10 mouse cellular contexts compared by ENCODE assay signal in genomic region chr19:9992011-9992958, GRCm38 (mm10). TPM values are rescaled to one million over a fixed set of nuclear protein-coding genes. Genes with fewer than 3 reads are reported as not detected.
DNase-seq lines count a peak whose midpoint lies in the region; ATAC-seq and TF ChIP-seq lines count a peak whose summit lies in the region.
"Had no signal": no experiment of that assay in that cellular context is flagged by ENCODE, and none has a peak within 500 bp of the region (broad histone marks: within the 10 kb centered on the region; RNA-seq: fewer than 3 reads in every experiment).

No protein-coding gene starts in this region.

- H3K4me1 ChIP-seq in heart, embryonic 11.5 days (ENCODE audit: control insufficient read depth, insufficient read depth, low read length): peaks cover 6% of the 10 kb centered on the region
- peaks cover 2% of the 10 kb centered on the region for H3K4me1 ChIP-seq in heart, adult 2 months (ENCODE audit: control insufficient read depth, insufficient read depth, low read length)
- peaks cover 2 to 3% of the 10 kb centered on the region in 2 experiments; a peak in 1 of 4 replicates for H3K4me1 ChIP-seq in ES-E14 (ENCODE audit: control insufficient read depth in 2 of 2, insufficient read depth in 2 of 2, low read length in 2 of 2, poor library complexity in 1 of 2)
- no peaks in the 10 kb centered on the region for H3K4me1 ChIP-seq in forebrain, postnatal 0 days (ENCODE audit: insufficient read depth)
- H3K4me1 ChIP-seq in lung, postnatal 0 days (ENCODE audit: insufficient read depth, low read depth, low read length): 0 out of 2 replicates have a peak, but pooled peaks cover 6% of the 10 kb centered on the region

- TF ChIP-seq POLR2A in heart, adult 2 months (IDR thresholded peaks at IDR 0.05; ENCODE audit: insufficient read depth, low read depth, low read length): no peak

- no peaks in the 10 kb centered on the region for H3K9me3 ChIP-seq in heart, embryonic 11.5 days (replicated peaks; ENCODE audit: control insufficient read depth, low read length)
- H3K9me3 ChIP-seq in ES-E14 (ENCODE audit: control insufficient read depth, insufficient read depth, low read depth, low read length): no peaks in the 10 kb centered on the region
- no peaks in the 10 kb centered on the region for H3K9me3 ChIP-seq in forebrain, postnatal 0 days (ENCODE audit: low read length)
- no peaks in the 10 kb centered on the region for H3K9me3 ChIP-seq in lung, postnatal 0 days (ENCODE audit: low read length)

- H3K79me2 ChIP-seq in heart, adult 2 months (replicated peaks; ENCODE audit: control insufficient read depth, insufficient read depth, low read length): no peaks in the 10 kb centered on the region

- H3K9ac ChIP-seq in heart, embryonic 11.5 days (ENCODE audit: low read depth, low read length): peak overlapping the region; percentile 59; the same call in 1 of the 2 replicates
- no peak overlapping the region for H3K9ac ChIP-seq in heart, adult 2 months (ENCODE audit: low read depth, low read length)
- peak overlapping the region; percentile 52 for H3K9ac ChIP-seq in ES-E14 (ENCODE audit: insufficient read depth, low read depth, low read length, poor library complexity, severe bottlenecking)
- H3K9ac ChIP-seq in forebrain, postnatal 0 days: peak overlapping the region; percentile 37
- H3K9ac ChIP-seq in lung, postnatal 0 days (replicated peaks; ENCODE audit: low read depth): no peak overlapping the region

- peak overlapping the region; percentile 35 for H3K4me3 ChIP-seq in heart, embryonic 11.5 days (ENCODE audit: low read depth, low read length)
- no peak overlapping the region for H3K4me3 ChIP-seq in heart, adult 2 months
- H3K4me3 ChIP-seq in ES-E14 (ENCODE audit: insufficient read depth in 1 of 2, low read depth in 1 of 2, low read length in 2 of 2, poor library complexity in 1 of 2, severe bottlenecking in 1 of 2): peak overlapping the region; percentile 63 to 65
- H3K4me3 ChIP-seq in forebrain, postnatal 0 days (ENCODE audit: low read depth, low read length): peak overlapping the region; percentile 24
- peak overlapping the region; percentile 14; the same call in 1 of the 2 replicates for H3K4me3 ChIP-seq in lung, postnatal 0 days (ENCODE audit: low read depth, low read length)
- H3K4me3 ChIP-seq: myocyte had no signal

- peak; percentile 40 for ATAC-seq in heart, embryonic 11.5 days (replicated peaks; ENCODE audit: insufficient number of reproducible peaks, low FRiP score, low TSS enrichment)
- ATAC-seq in forebrain, postnatal 0 days: peak; percentile 64
- ATAC-seq in lung, postnatal 0 days: peak; percentile 13
- ATAC-seq in activated CD4-positive, CD25-positive, alpha-beta regulatory T cell, adult 4 months: no peak

- H3K36me3 ChIP-seq in heart, embryonic 11.5 days (ENCODE audit: control insufficient read depth, insufficient read depth, low read length): no peaks in the 10 kb centered on the region
- no peaks in the 10 kb centered on the region for H3K36me3 ChIP-seq in heart, adult 2 months (ENCODE audit: control insufficient read depth, insufficient read depth, low read length)
- H3K36me3 ChIP-seq in ES-E14 (ENCODE audit: control insufficient read depth, insufficient read depth, low read length, poor library complexity, severe bottlenecking): no peaks in the 10 kb centered on the region
- no peaks in the 10 kb centered on the region for H3K36me3 ChIP-seq in forebrain, postnatal 0 days (ENCODE audit: insufficient read depth)
- H3K36me3 ChIP-seq in lung, postnatal 0 days (ENCODE audit: insufficient read depth, low read length): no peaks in the 10 kb centered on the region

- 0 out of 2 replicates have a peak, but pooled peaks cover 3% of the 10 kb centered on the region for H3K27me3 ChIP-seq in heart, embryonic 11.5 days (ENCODE audit: control insufficient read depth, insufficient read depth, low read length)
- H3K27me3 ChIP-seq in heart, adult 2 months (ENCODE audit: control insufficient read depth, insufficient read depth, low read length): no peaks in the 10 kb centered on the region
- no peaks in the 10 kb centered on the region for H3K27me3 ChIP-seq in forebrain, postnatal 0 days (ENCODE audit: insufficient read depth, low read length)
- no peaks in the 10 kb centered on the region for H3K27me3 ChIP-seq in lung, postnatal 0 days (replicated peaks; ENCODE audit: insufficient read depth, low read length)

- intact Hi-C loops in heart, adult 2 months (cut with DNase I): no loop called here

- H3K27ac ChIP-seq in heart, embryonic 11.5 days (ENCODE audit: low read depth, low read length): no peak overlapping the region
- H3K27ac ChIP-seq in heart, adult 2 months: no peak overlapping the region
- H3K27ac ChIP-seq in ES-E14 (ENCODE audit: insufficient read depth, low read depth, low read length, poor library complexity, severe bottlenecking): no peak overlapping the region
- no peak overlapping the region for H3K27ac ChIP-seq in forebrain, postnatal 0 days (ENCODE audit: low read depth, low read length)
- peak overlapping the region; percentile 26; the same call in 1 of the 2 replicates for H3K27ac ChIP-seq in lung, postnatal 0 days (ENCODE audit: low read length)

- TF ChIP-seq CTCF in heart, adult 2 months (IDR thresholded peaks at IDR 0.05): no peak
- TF ChIP-seq CTCF in forebrain, postnatal 0 days (IDR thresholded peaks at IDR 0.05; ENCODE audit: low read depth): no peak
- TF ChIP-seq CTCF in lung, postnatal 0 days (IDR thresholded peaks at IDR 0.05): no peak

- no peak for DNase-seq in heart, adult 2 months
- DNase-seq in ES-E14 (ENCODE audit: low read depth, low spot score) (no peak), adipocyte (ENCODE audit: low spot score) (no peak)
- no peak for DNase-seq in forebrain, postnatal 0 days
- peak; percentile 41 for DNase-seq in lung, postnatal 0 days (ENCODE audit: low spot score)
- no peak for DNase-seq in urinary bladder, postnatal 14 days (ENCODE audit: low spot score)

- TF ChIP-seq EP300 in heart, adult 2 months (IDR thresholded peaks at IDR 0.05; ENCODE audit: insufficient read depth, low read depth, low read length): no peak
- no peak for TF ChIP-seq EP300 in lung, postnatal 0 days (IDR thresholded peaks at IDR 0.05)

- in situ Hi-C loops in ES-E14 (cut with MboI; ENCODE audit: low sequenced_read_pairs in 2 of 2, unreplicated experiment in 2 of 2): loop anchor here in 1 of 2 experiments (5.0 kb wide), 1 partner anchor 75 kb away; no protein-coding TSS in a partner anchor

- WGBS in heart, embryonic 11.5 days (ENCODE audit: insufficient replicate concordance): 41% methylated on average over 26 of the region's 26 CpGs
- WGBS in heart, adult 2 months: 68% methylated on average over 26 of the region's 26 CpGs
- 50% methylated on average over 26 of the region's 26 CpGs for WGBS in forebrain, postnatal 0 days
- WGBS in lung, postnatal 0 days: 45% methylated on average over 26 of the region's 26 CpGs

- peak overlapping the region; percentile 63 for H3K4me2 ChIP-seq in heart, embryonic 11.5 days
- peak overlapping the region; percentile 45 for H3K4me2 ChIP-seq in forebrain, postnatal 0 days (ENCODE audit: low read depth)
- peak overlapping the region; percentile 46 for H3K4me2 ChIP-seq in lung, postnatal 0 days (replicated peaks; ENCODE audit: low read depth, low read length)

TF ChIP-seq in ES-E14, 5 proteins besides CTCF, POLR2A, EP300 and RAD21 (continues in another document):
- TF ChIP-seq HCFC1 (IDR thresholded peaks at IDR 0.05; ENCODE audit: borderline replicate concordance, insufficient read depth, low read length): no peak
- no peak for TF ChIP-seq ZNF384 (IDR thresholded peaks at IDR 0.05; ENCODE audit: low read depth, low read length)

RNA-seq across cellular contexts. Expression of gene Best1, which starts 9.1 kb away (rescaled TPM):
- polyA plus RNA-seq in heart, embryonic 11.5 days (2014; fragmentation: Nextera tagmentation; extraction: Ambion mirVana): 0.10 and 0.41 TPM in 2 replicates
- total RNA-seq in heart, adult 2 months (2021): under 1 TPM; 0.10 to 0.11 TPM
- polyA plus RNA-seq in heart, adult 2 months (2012; rRNA removed): 0.45 and 0.47 TPM in 2 replicates
- 0.62 and 0.95 TPM in 2 replicates for total RNA-seq in ES-E14 (2012; rRNA removed)
- total RNA-seq in forebrain, postnatal 0 days (2014; rRNA removed): 0.92 and 1.6 TPM in 2 replicates
- polyA plus RNA-seq in forebrain, postnatal 0 days (2015; fragmentation: Nextera tagmentation; extraction: Ambion mirVana): 1.6 and 3.6 TPM in 2 replicates
- 2.0 and 2.3 TPM in 2 replicates for polyA plus RNA-seq in lung, postnatal 0 days (2015; fragmentation: Nextera tagmentation; extraction: Ambion mirVana)
- polyA plus RNA-seq in activated CD4-positive, CD25-positive, alpha-beta regulatory T cell, adult 4 months (2017; shearing (Covaris generic)): not detected
- total RNA-seq: MEL had no signal

RNA-seq across cellular contexts. Expression of gene Rab3il1, which starts 9.2 kb away (rescaled TPM):
- polyA plus RNA-seq in heart, embryonic 11.5 days (2014; fragmentation: Nextera tagmentation; extraction: Ambion mirVana): 50.8 and 54.0 TPM in 2 replicates
- total RNA-seq in heart, adult 2 months (2021): 1 to 10 TPM; 5.9 to 6.5 TPM
- 11.1 and 14.2 TPM in 2 replicates for polyA plus RNA-seq in heart, adult 2 months (2012; rRNA removed)
- total RNA-seq in ES-E14 (2012; rRNA removed): 3.8 and 4.0 TPM in 2 replicates
- total RNA-seq in forebrain, postnatal 0 days (2014; rRNA removed): 14.4 and 19.9 TPM in 2 replicates
- polyA plus RNA-seq in forebrain, postnatal 0 days (2015; fragmentation: Nextera tagmentation; extraction: Ambion mirVana): 20.0 and 20.6 TPM in 2 replicates
- 23.8 and 25.9 TPM in 2 replicates for polyA plus RNA-seq in lung, postnatal 0 days (2015; fragmentation: Nextera tagmentation; extraction: Ambion mirVana)
- 1 to 10 TPM in 1 of 2 experiments, not detected in 1; 1.2 TPM for polyA plus RNA-seq in activated CD4-positive, CD25-positive, alpha-beta regulatory T cell, adult 4 months (2017; shearing (Covaris generic))

RNA-seq across cellular contexts. Expression of gene Fth1, which starts 11.9 kb away (rescaled TPM):
- 1,994 and 2,294 TPM in 2 replicates for polyA plus RNA-seq in heart, embryonic 11.5 days (2014; fragmentation: Nextera tagmentation; extraction: Ambion mirVana)
- 1,000 to 10,000 TPM; 2,956 to 3,430 TPM for total RNA-seq in heart, adult 2 months (2021)
- polyA plus RNA-seq in heart, adult 2 months (2012; rRNA removed): 2,611 and 2,797 TPM in 2 replicates
- total RNA-seq in ES-E14 (2012; rRNA removed): 413 and 478 TPM in 2 replicates
- 228 and 300 TPM in 2 replicates for total RNA-seq in forebrain, postnatal 0 days (2014; rRNA removed)
- polyA plus RNA-seq in forebrain, postnatal 0 days (2015; fragmentation: Nextera tagmentation; extraction: Ambion mirVana): 2,942 and 2,984 TPM in 2 replicates
- 3,752 and 3,783 TPM in 2 replicates for polyA plus RNA-seq in lung, postnatal 0 days (2015; fragmentation: Nextera tagmentation; extraction: Ambion mirVana)
- polyA plus RNA-seq in activated CD4-positive, CD25-positive, alpha-beta regulatory T cell, adult 4 months (2017; shearing (Covaris generic)): 1,000 to 10,000 TPM; 1,834 to 2,304 TPM

RNA-seq across cellular contexts. Expression of gene Fads3, which starts 49.1 kb away (rescaled TPM):
- polyA plus RNA-seq in heart, embryonic 11.5 days (2014; fragmentation: Nextera tagmentation; extraction: Ambion mirVana): 15.8 and 17.9 TPM in 2 replicates
- total RNA-seq in heart, adult 2 months (2021): 10 to 100 TPM; 29.7 to 33.7 TPM
- polyA plus RNA-seq in heart, adult 2 months (2012; rRNA removed): 104 and 135 TPM in 2 replicates
- 4.0 and 7.2 TPM in 2 replicates for total RNA-seq in ES-E14 (2012; rRNA removed)
- 45.5 and 45.6 TPM in 2 replicates for total RNA-seq in forebrain, postnatal 0 days (2014; rRNA removed)
- 25.0 and 29.4 TPM in 2 replicates for polyA plus RNA-seq in forebrain, postnatal 0 days (2015; fragmentation: Nextera tagmentation; extraction: Ambion mirVana)
- polyA plus RNA-seq in lung, postnatal 0 days (2015; fragmentation: Nextera tagmentation; extraction: Ambion mirVana): 79.6 and 96.1 TPM in 2 replicates
- polyA plus RNA-seq in activated CD4-positive, CD25-positive, alpha-beta regulatory T cell, adult 4 months (2017; shearing (Covaris generic)): not detected

Comparison
In these comparisons a context has a peak if more than half of its experiments do, and no peak if none do; other contexts are left out.
1. H3K9ac ChIP-seq: peak in heart, embryonic 11.5 days (single experiment), ES-E14 (single experiment) and forebrain, postnatal 0 days (single experiment); none in heart, adult 2 months (single experiment) and lung, postnatal 0 days (single experiment).
2. Peak in every context shown above with its lines, with median percentiles within 50 percentile points of each other: H3K4me2 ChIP-seq.